8 mouse cellular contexts compared by ENCODE assay signal in genomic region chr3:42074532-42075287, GRCm38 (mm10).
DNase-seq lines count a peak whose midpoint lies in the region; ATAC-seq and TF ChIP-seq lines count a peak whose summit lies in the region.

No protein-coding gene starts in this region.

- no peaks in the 10 kb centered on the region for H3K36me3 ChIP-seq in heart, embryonic 11.5 days (ENCODE audit: control insufficient read depth, insufficient read depth, low read length)
- H3K36me3 ChIP-seq in MEL (ENCODE audit: control insufficient read depth in 1 of 2, insufficient read depth in 2 of 2, low read length in 2 of 2): no peaks in the 10 kb centered on the region
- no peaks in the 10 kb centered on the region for H3K36me3 ChIP-seq in hindbrain, embryonic 13.5 days
- no peaks in the 10 kb centered on the region for H3K36me3 ChIP-seq in limb, embryonic 15.5 days

- H3K27ac ChIP-seq in heart, embryonic 11.5 days (ENCODE audit: low read depth, low read length): no peak overlapping the region
- no peak overlapping the region for H3K27ac ChIP-seq in MEL (ENCODE audit: control insufficient read depth, low read depth, low read length)
- H3K27ac ChIP-seq in cortical plate, adult 2 months (ENCODE audit: insufficient read depth, low read length): no peak overlapping the region
- no peak overlapping the region for H3K27ac ChIP-seq in hindbrain, embryonic 13.5 days
- H3K27ac ChIP-seq in limb, embryonic 15.5 days: no peak overlapping the region

- H3K79me2 ChIP-seq in MEL (ENCODE audit: control insufficient read depth, insufficient read depth, low read length, poor library complexity): no peaks in the 10 kb centered on the region

- TF ChIP-seq EP300 in MEL (IDR thresholded peaks at IDR 0.05; ENCODE audit: low read depth in 1 of 2, low read length in 2 of 2): no peak

- no peak for TF ChIP-seq POLR2A in MEL (IDR thresholded peaks at IDR 0.05; ENCODE audit: control insufficient read depth in 1 of 2, insufficient read depth in 1 of 2, low read depth in 1 of 2, low read length in 2 of 2, poor library complexity in 1 of 2)
- TF ChIP-seq POLR2A in cortical plate, adult 2 months (IDR thresholded peaks at IDR 0.05; ENCODE audit: extremely low read depth, insufficient read depth, low read length): no peak

- peak; percentile 62 for TF ChIP-seq RAD21 in MEL (IDR thresholded peaks at IDR 0.05; ENCODE audit: low read depth, low read length)

- no peak overlapping the region for H3K4me2 ChIP-seq in heart, embryonic 11.5 days
- peak overlapping the region; percentile 23; the same call in 1 of the 2 replicates for H3K4me2 ChIP-seq in hindbrain, embryonic 13.5 days
- 0 out of 2 replicates have a peak overlapping the region, but pooled peaks have one; percentile 1 for H3K4me2 ChIP-seq in limb, embryonic 15.5 days

- DNase-seq in heart, postnatal 14 days: peak; percentile 10 to 29
- peak; percentile 20 for DNase-seq in MEL (ENCODE audit: low read depth, low spot score)
- peak; percentile 12 for DNase-seq in right cerebral cortex, postnatal 25 days
- DNase-seq in urinary bladder, postnatal 36 days (ENCODE audit: low spot score in 2 of 2): no peak

- peak in 2 of 3 experiments; percentile 8 to 39; a peak in 3 of 6 replicates for TF ChIP-seq CTCF in MEL (IDR thresholded peaks at IDR 0.05 in 2 of 3, conservative IDR thresholded peaks at IDR 0.05 in 1 of 3; ENCODE audit: control insufficient read depth in 1 of 3, insufficient read depth in 1 of 3, low read depth in 2 of 3, low read length in 3 of 3, poor library complexity in 1 of 3, severe bottlenecking in 1 of 3)
- TF ChIP-seq CTCF in cortical plate, adult 2 months (IDR thresholded peaks at IDR 0.05; ENCODE audit: extremely low read depth, insufficient read depth, low read length): peak; percentile 55; the same call in 1 of the 2 replicates

- no peaks in the 10 kb centered on the region for H3K4me1 ChIP-seq in heart, embryonic 11.5 days (ENCODE audit: control insufficient read depth, insufficient read depth, low read length)
- H3K4me1 ChIP-seq in MEL (ENCODE audit: control insufficient read depth in 1 of 2, insufficient read depth in 2 of 2, low read length in 2 of 2): no peaks in the 10 kb centered on the region
- H3K4me1 ChIP-seq in cortical plate, adult 2 months (ENCODE audit: control insufficient read depth, insufficient read depth, low read length): no peaks in the 10 kb centered on the region
- H3K4me1 ChIP-seq in hindbrain, embryonic 13.5 days (replicated peaks): no peaks in the 10 kb centered on the region
- H3K4me1 ChIP-seq in limb, embryonic 15.5 days: peaks cover 6% of the 10 kb centered on the region; the same call in 1 of the 2 replicates

- intact Hi-C loops in heart, postnatal 14 days (cut with DNase I): no loop called here

- no peak overlapping the region for H3K9ac ChIP-seq in heart, embryonic 11.5 days (ENCODE audit: low read depth, low read length)
- no peak overlapping the region for H3K9ac ChIP-seq in MEL (ENCODE audit: control insufficient read depth, low read depth, low read length, poor library complexity, severe bottlenecking)
- no peak overlapping the region for H3K9ac ChIP-seq in hindbrain, embryonic 13.5 days
- H3K9ac ChIP-seq in limb, embryonic 15.5 days: no peak overlapping the region

- WGBS in heart, embryonic 11.5 days (ENCODE audit: insufficient replicate concordance): 50% methylated on average over 11 of the region's 11 CpGs
- 42% methylated on average over 11 of the region's 11 CpGs for WGBS in hindbrain, embryonic 13.5 days
- WGBS in limb, embryonic 15.5 days: 25% methylated on average over 11 of the region's 11 CpGs

- no peak overlapping the region for H3K4me3 ChIP-seq in heart, embryonic 11.5 days (ENCODE audit: low read depth, low read length)
- no peak overlapping the region for H3K4me3 ChIP-seq in MEL (ENCODE audit: control insufficient read depth in 1 of 2, insufficient read depth in 1 of 2, low read depth in 2 of 2, low read length in 2 of 2)
- no peak overlapping the region for H3K4me3 ChIP-seq in cortical plate, adult 2 months (ENCODE audit: insufficient read depth, low read length)
- H3K4me3 ChIP-seq in hindbrain, embryonic 13.5 days: no peak overlapping the region
- H3K4me3 ChIP-seq in limb, embryonic 15.5 days: no peak overlapping the region

- no peaks in the 10 kb centered on the region for H3K9me3 ChIP-seq in heart, embryonic 11.5 days (replicated peaks; ENCODE audit: control insufficient read depth, low read length)
- H3K9me3 ChIP-seq in MEL (replicated peaks; ENCODE audit: insufficient read depth, low read length): no peaks in the 10 kb centered on the region
- H3K9me3 ChIP-seq in hindbrain, embryonic 13.5 days: no peaks in the 10 kb centered on the region
- H3K9me3 ChIP-seq in limb, embryonic 15.5 days: no peaks in the 10 kb centered on the region

- no peak for ATAC-seq in heart, embryonic 11.5 days (replicated peaks; ENCODE audit: insufficient number of reproducible peaks, low FRiP score, low TSS enrichment)
- ATAC-seq in hindbrain, embryonic 13.5 days (ENCODE audit: low FRiP score): 0 out of 2 replicates have a peak, but pooled peaks have one; percentile 54
- ATAC-seq in limb, embryonic 15.5 days (ENCODE audit: insufficient number of reproducible peaks, low FRiP score, low TSS enrichment, low read depth): no peak

- H3K27me3 ChIP-seq in heart, embryonic 11.5 days (ENCODE audit: control insufficient read depth, insufficient read depth, low read length): no peaks in the 10 kb centered on the region
- H3K27me3 ChIP-seq in MEL (ENCODE audit: control insufficient read depth in 1 of 2, insufficient read depth in 2 of 2, low read length in 2 of 2): no peaks in the 10 kb centered on the region; a peak in 1 of 4 replicates
- H3K27me3 ChIP-seq in hindbrain, embryonic 13.5 days: 0 out of 2 replicates have a peak, but pooled peaks cover 4% of the 10 kb centered on the region
- no peaks in the 10 kb centered on the region for H3K27me3 ChIP-seq in limb, embryonic 15.5 days

TF ChIP-seq in MEL, 35 proteins besides CTCF, POLR2A, EP300 and RAD21:
- TF ChIP-seq SIN3A (IDR thresholded peaks at IDR 0.05; ENCODE audit: low read length): no peak
- TF ChIP-seq ZC3H11A (IDR thresholded peaks at IDR 0.05; ENCODE audit: low read depth, low read length): peak; percentile 37; the same call in 1 of the 2 replicates
- peak; percentile 86 for TF ChIP-seq ZNF384 (IDR thresholded peaks at IDR 0.05; ENCODE audit: low read depth, low read length)
- TF ChIP-seq SMC3 (IDR thresholded peaks at IDR 0.05; ENCODE audit: low read depth, low read length): peak; percentile 46
- TF ChIP-seq GABPA (IDR thresholded peaks at IDR 0.05; ENCODE audit: low read depth, low read length): no peak
- TF ChIP-seq USF2 (IDR thresholded peaks at IDR 0.05; ENCODE audit: borderline replicate concordance in 1 of 2, insufficient read depth in 1 of 2, low read depth in 1 of 2, low read length in 2 of 2): no peak

Comparison
In these comparisons a context has a peak if more than half of its experiments do, and no peak if none do; other contexts are left out.
1. DNase-seq: peak in heart, postnatal 14 days (2 of 2), MEL (single experiment) and right cerebral cortex, postnatal 25 days (single experiment); none in urinary bladder, postnatal 36 days (0 of 2).